Mouse (Mus musculus): Measurements from ENCODE around the gene Map3k7. TPM values are rescaled to one million over a fixed set of nuclear protein-coding genes. Genes with fewer than 3 reads are reported as not detected.

Gene Map3k7
- polyA plus RNA-seq (2012; rRNA removed) = 24.1 and 24.3 TPM in 2 replicates

- H3K27ac ChIP-seq (ENCODE audit: insufficient read depth, low read length) = peak within 1 kb of the TSS; percentile 98
- no peaks in the 10 kb centered on the region for H3K36me3 ChIP-seq (ENCODE audit: control insufficient read depth, insufficient read depth, low read length)
- TF ChIP-seq CTCF (IDR thresholded peaks at IDR 0.05; ENCODE audit: extremely low read depth, insufficient read depth, insufficient read length, insufficient replicate concordance) (no peak), POLR2A (IDR thresholded peaks at IDR 0.05; ENCODE audit: low read depth, low read length) (no peak; the same call in none of the 2 replicates)
- no peaks in the 10 kb centered on the region; the same call in 1 of the 2 replicates for H3K4me1 ChIP-seq (ENCODE audit: control insufficient read depth, insufficient read depth, insufficient read length)
- no peaks in the 10 kb centered on the region for H3K27me3 ChIP-seq (ENCODE audit: control insufficient read depth, insufficient read depth, low read length)
- DNase-seq (ENCODE audit: low read depth in 1 of 2, low spot score in 2 of 2) = peak; percentile 87
- peak within 1 kb of the TSS; percentile 93 for H3K4me3 ChIP-seq (ENCODE audit: extremely low read depth, insufficient read depth, insufficient read length)
- under 1% methylated on average over 88 of the region's 88 CpGs for WGBS
Observed at GRCm38 (mm10) chr4:31963354-31964193, at the start of gene Map3k7. Gene Map3k7 (plus strand): TSS chr4:31964097.

- no peak overlapping the region for H3K4me3 ChIP-seq (ENCODE audit: extremely low read depth, insufficient read depth, insufficient read length)
- TF ChIP-seq CTCF (IDR thresholded peaks at IDR 0.05; ENCODE audit: extremely low read depth, insufficient read depth, insufficient read length, insufficient replicate concordance) (no peak), POLR2A (IDR thresholded peaks at IDR 0.05; ENCODE audit: low read depth, low read length) (no peak)
- no peaks in the 10 kb centered on the region for H3K36me3 ChIP-seq (ENCODE audit: control insufficient read depth, insufficient read depth, low read length)
- no peak for DNase-seq (ENCODE audit: low read depth in 1 of 2, low spot score in 2 of 2)
- H3K27me3 ChIP-seq (ENCODE audit: control insufficient read depth, insufficient read depth, low read length) = no peaks in the 10 kb centered on the region
- no peaks in the 10 kb centered on the region for H3K4me1 ChIP-seq (ENCODE audit: control insufficient read depth, insufficient read depth, insufficient read length)
- no peak overlapping the region for H3K27ac ChIP-seq (ENCODE audit: insufficient read depth, low read length)
- WGBS = 78% methylated on average over 11 of the region's 11 CpGs
Observed at GRCm38 (mm10) chr4:31915114-31915513, 48.8 kb upstream of the Map3k7 start.

DNA sequence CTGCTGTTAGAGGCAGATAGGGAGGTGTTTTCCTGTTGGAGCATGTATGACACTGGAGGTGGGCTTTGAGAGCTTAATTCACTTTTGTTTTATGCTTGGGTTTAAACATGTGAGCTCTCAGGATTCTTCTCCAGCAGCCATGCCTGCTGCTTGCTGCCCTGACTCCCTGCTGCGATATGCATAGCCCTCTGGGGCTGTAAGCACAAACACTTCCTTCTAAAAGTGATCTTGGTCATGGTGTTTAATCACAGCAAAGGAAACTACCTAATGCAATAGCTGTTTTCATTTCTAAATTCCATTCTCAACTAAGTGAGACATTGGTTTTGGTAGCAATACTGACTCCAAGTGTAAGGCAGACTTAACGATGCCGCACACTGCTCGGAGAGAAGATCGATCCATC, 45.2 kb upstream of the Map3k7 start:
- Histone ChIP-seq H3K36me3 (ENCODE audit: control insufficient read depth, insufficient read depth, low read length) (no peaks in the 10 kb centered on the region), H3K27ac (ENCODE audit: insufficient read depth, low read length) (no peak overlapping the region), H3K4me1 (ENCODE audit: control insufficient read depth, insufficient read depth, insufficient read length) (no peaks in the 10 kb centered on the region), H3K4me3 (ENCODE audit: extremely low read depth, insufficient read depth, insufficient read length) (no peak overlapping the region), H3K27me3 (ENCODE audit: control insufficient read depth, insufficient read depth, low read length) (no peaks in the 10 kb centered on the region)
- TF ChIP-seq POLR2A (IDR thresholded peaks at IDR 0.05; ENCODE audit: low read depth, low read length) (no peak), CTCF (IDR thresholded peaks at IDR 0.05; ENCODE audit: extremely low read depth, insufficient read depth, insufficient read length, insufficient replicate concordance) (no peak)
- no peak for DNase-seq (ENCODE audit: low read depth in 1 of 2, low spot score in 2 of 2)
- WGBS = 96% methylated on average over 5 of the region's 5 CpGs

DNA sequence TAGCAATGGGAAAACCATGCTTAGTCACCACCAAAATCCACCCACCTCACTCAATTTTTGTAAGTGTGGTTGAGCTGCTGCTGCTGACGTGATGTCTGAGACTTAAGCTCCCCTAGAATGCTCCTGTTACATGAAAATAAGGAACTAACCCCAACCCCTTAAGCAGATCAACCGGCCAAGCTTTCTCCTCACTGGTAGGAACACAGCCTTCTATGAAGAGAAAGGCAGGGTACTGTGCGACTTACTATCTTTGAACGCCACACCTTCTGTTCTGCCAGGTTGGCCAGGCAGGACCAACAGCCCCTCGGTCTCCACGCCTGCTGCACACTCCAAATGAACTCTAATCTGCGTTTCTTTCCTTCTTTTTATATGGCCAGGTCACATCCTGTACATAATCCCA, 41.7 kb upstream of the Map3k7 start:
- no peak for DNase-seq (ENCODE audit: low read depth in 1 of 2, low spot score in 2 of 2)
- no peaks in the 10 kb centered on the region for H3K36me3 ChIP-seq (ENCODE audit: control insufficient read depth, insufficient read depth, low read length)
- H3K4me3 ChIP-seq (ENCODE audit: extremely low read depth, insufficient read depth, insufficient read length) = no peak overlapping the region
- H3K27me3 ChIP-seq (ENCODE audit: control insufficient read depth, insufficient read depth, low read length) = no peaks in the 10 kb centered on the region
- H3K4me1 ChIP-seq (ENCODE audit: control insufficient read depth, insufficient read depth, insufficient read length) = no peaks in the 10 kb centered on the region
- 35% methylated on average over 7 of the region's 7 CpGs for WGBS
- H3K27ac ChIP-seq (ENCODE audit: insufficient read depth, low read length) = no peak overlapping the region
- no peak for TF ChIP-seq CTCF (IDR thresholded peaks at IDR 0.05; ENCODE audit: extremely low read depth, insufficient read depth, insufficient read length, insufficient replicate concordance)
- no peak for TF ChIP-seq POLR2A (IDR thresholded peaks at IDR 0.05; ENCODE audit: low read depth, low read length)

GRCm38 (mm10) chr4:31923437-31923836, 40.5 kb upstream of the Map3k7 start:
- H3K4me3 ChIP-seq (ENCODE audit: extremely low read depth, insufficient read depth, insufficient read length) = no peak overlapping the region
- no peaks in the 10 kb centered on the region for H3K4me1 ChIP-seq (ENCODE audit: control insufficient read depth, insufficient read depth, insufficient read length)
- TF ChIP-seq CTCF (IDR thresholded peaks at IDR 0.05; ENCODE audit: extremely low read depth, insufficient read depth, insufficient read length, insufficient replicate concordance) (no peak), POLR2A (IDR thresholded peaks at IDR 0.05; ENCODE audit: low read depth, low read length) (no peak)
- no peak for DNase-seq (ENCODE audit: low read depth in 1 of 2, low spot score in 2 of 2)
- WGBS = 80% methylated on average over 8 of the region's 8 CpGs
- H3K36me3 ChIP-seq (ENCODE audit: control insufficient read depth, insufficient read depth, low read length) = no peaks in the 10 kb centered on the region
- H3K27ac ChIP-seq (ENCODE audit: insufficient read depth, low read length) = no peak overlapping the region
- no peaks in the 10 kb centered on the region for H3K27me3 ChIP-seq (ENCODE audit: control insufficient read depth, insufficient read depth, low read length)

GRCm38 (mm10) chr4:31924301-31925185, 39.4 kb upstream of the Map3k7 start:
- H3K27me3 ChIP-seq (ENCODE audit: control insufficient read depth, insufficient read depth, low read length) = no peaks in the 10 kb centered on the region
- H3K27ac ChIP-seq (ENCODE audit: insufficient read depth, low read length) = no peak overlapping the region
- 79% methylated on average over 14 of the region's 14 CpGs for WGBS
- TF ChIP-seq POLR2A (IDR thresholded peaks at IDR 0.05; ENCODE audit: low read depth, low read length) (no peak), CTCF (IDR thresholded peaks at IDR 0.05; ENCODE audit: extremely low read depth, insufficient read depth, insufficient read length, insufficient replicate concordance) (no peak)
- no peak overlapping the region for H3K4me3 ChIP-seq (ENCODE audit: extremely low read depth, insufficient read depth, insufficient read length)
- no peaks in the 10 kb centered on the region for H3K36me3 ChIP-seq (ENCODE audit: control insufficient read depth, insufficient read depth, low read length)
- no peak for DNase-seq (ENCODE audit: low read depth in 1 of 2, low spot score in 2 of 2)
- no peaks in the 10 kb centered on the region for H3K4me1 ChIP-seq (ENCODE audit: control insufficient read depth, insufficient read depth, insufficient read length)

Data from spleen, adult 2 months (tissue).